Mouse (Mus musculus) thymus, adult 2 months (tissue): Measurements from ENCODE around the gene Col13a1. TPM values are rescaled to one million over a fixed set of nuclear protein-coding genes. Genes with fewer than 3 reads are reported as not detected.
A peak's percentile ranks its signal among the peaks of the same experiment; 100 is the strongest.

Experiments
- DNase-seq: peaks from one replicate; pipeline ENCODE4 v3.0.0; 2021
- H3K27ac ChIP-seq: fragments of 200-500 bp; 2 replicates; pipeline ENCODE4 v1.5.1; 2012; ENCODE audit warnings: low read length, control low read depth; ENCODE audit not compliant: control insufficient read depth, insufficient read depth
- H3K27me3 ChIP-seq: fragments of 200-500 bp; 2 replicates; pipeline ENCODE4 v1.6.1; 2012; ENCODE audit warnings: mild to moderate bottlenecking, low read length, moderate library complexity, mixed read lengths; ENCODE audit not compliant: control insufficient read depth, insufficient read depth
- H3K36me3 ChIP-seq: fragments of 200-500 bp; 2 replicates; pipeline ENCODE4 v1.6.1; 2012; ENCODE audit warnings: mild to moderate bottlenecking, low read length, moderate library complexity; ENCODE audit not compliant: control insufficient read depth, insufficient read depth
- H3K4me1 ChIP-seq: fragments of 200-500 bp; replicated peaks from 2 replicates; pipeline ENCODE4 v1.6.1; 2012; ENCODE audit warnings: low read length; ENCODE audit not compliant: control insufficient read depth, insufficient read depth
- H3K4me3 ChIP-seq: fragments of 200-500 bp; 2 replicates; pipeline ENCODE4 v1.5.1; 2012; ENCODE audit warnings: mild to moderate bottlenecking, low read length, control low read depth, moderate library complexity; ENCODE audit not compliant: control insufficient read depth, insufficient read depth
- CTCF ChIP-seq: fragments of 200-500 bp; IDR thresholded peaks from 2 replicates; pipeline ENCODE4 v1.5.1; 2012; ENCODE audit warnings: mild to moderate bottlenecking, control low read depth, low read length, moderate library complexity, borderline replicate concordance; ENCODE audit not compliant: control insufficient read depth, poor library complexity, insufficient read depth; ENCODE audit errors: extremely low read depth
- POLR2A ChIP-seq: fragments of 200-500 bp; IDR thresholded peaks from 2 replicates; pipeline ENCODE4 v1.6.1; 2012; ENCODE audit warnings: mild to moderate bottlenecking, low read length, control low read depth, moderate library complexity; ENCODE audit not compliant: control insufficient read depth, poor library complexity, insufficient read depth; ENCODE audit errors: extremely low read depth
- WGBS: fragments of 180-500 bp; shearing (Covaris S2); methylation state at CpG from one replicate; pipeline ENCODE4 v1.1.7; 2018; 5-methylcytosine and 5-hydroxymethylcytosine counted together
- polyA plus RNA-seq: library from polyadenylated mRNA; depleted of rRNA; stranded (reverse); fragments of >200 nt; gene quantifications from 2 replicates; pipeline ENCODE4 v1.2.3, GENCODE M21; 2012

Gene Col13a1
- polyA plus RNA-seq, 1 experiment = 0.13 TPM

GRCm38 (mm10) chr10:61909004-61909403 is 69.9 kb downstream of the Col13a1 start:
- no peak overlapping the region for H3K27ac ChIP-seq
- H3K36me3 ChIP-seq = no peaks in the 10 kb centered on the region
- H3K27me3 ChIP-seq = no peaks in the 10 kb centered on the region
- TF ChIP-seq POLR2A (no peak), CTCF (no peak)
- H3K4me1 ChIP-seq = peaks cover 8% of the 10 kb centered on the region
- no peak overlapping the region for H3K4me3 ChIP-seq
- DNase-seq = no peak
- 92% methylated on average over 3 of the region's 3 CpGs for WGBS

DNA sequence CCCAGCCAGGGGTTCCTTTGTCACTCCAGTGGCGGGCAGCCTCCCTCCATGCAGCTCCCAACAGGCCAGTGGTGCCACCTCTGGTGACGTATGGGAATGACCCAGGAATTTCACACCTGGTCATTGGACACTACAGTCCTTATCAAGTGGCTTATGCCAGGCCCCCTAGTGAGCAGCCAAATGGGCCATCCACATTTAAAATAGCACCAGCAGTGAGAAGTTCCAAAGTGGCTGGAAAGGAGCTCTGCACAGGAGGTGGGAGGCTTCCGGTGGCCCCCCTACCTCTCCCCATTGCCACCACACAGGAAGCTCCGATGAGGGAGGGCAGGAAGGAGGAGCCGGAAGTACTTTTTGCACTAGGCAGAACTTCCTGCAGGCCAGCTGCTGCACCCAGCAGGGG is 72.7 kb downstream of the Col13a1 start:
- Histone ChIP-seq H3K27me3 (no peaks in the 10 kb centered on the region), H3K27ac (peak overlapping the region; percentile 6; the same call in 1 of the 2 replicates), H3K36me3 (no peaks in the 10 kb centered on the region), H3K4me1 (peaks cover 8% of the 10 kb centered on the region), H3K4me3 (no peak overlapping the region)
- WGBS = 35% methylated on average over 5 of the region's 5 CpGs
- DNase-seq = peak; percentile 58
- no peak for TF ChIP-seq CTCF
- no peak for TF ChIP-seq POLR2A

- Histone ChIP-seq H3K27me3 (no peaks in the 10 kb centered on the region), H3K4me1 (peaks cover 8% of the 10 kb centered on the region), H3K27ac (no peak overlapping the region), H3K4me3 (no peak overlapping the region), H3K36me3 (no peaks in the 10 kb centered on the region)
- DNase-seq = no peak
- TF ChIP-seq CTCF (no peak), POLR2A (no peak)
- WGBS = 82% methylated on average over 8 of the region's 8 CpGs
Observed at GRCm38 (mm10) chr10:61905308-61905707, 73.6 kb downstream of the Col13a1 start.

DNA sequence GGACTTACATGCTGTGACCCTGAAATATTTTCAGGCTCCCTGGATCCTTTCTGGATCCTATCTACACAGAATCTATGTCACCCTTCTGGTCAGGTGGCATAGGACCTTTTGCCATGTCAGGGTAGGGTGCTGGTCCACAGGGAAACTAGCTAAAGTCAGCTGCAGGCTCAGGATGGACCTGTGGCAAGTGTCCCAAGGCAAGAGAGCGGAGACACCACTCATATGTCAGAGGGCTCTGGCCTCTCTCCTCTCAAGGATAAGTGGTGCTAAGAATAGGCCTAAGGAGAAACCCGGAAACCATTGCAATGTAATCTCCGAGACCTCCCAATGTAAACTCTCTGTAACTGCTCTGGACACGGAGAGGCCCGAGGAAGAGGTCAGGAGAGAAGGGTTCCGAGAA is 80.8 kb downstream of the Col13a1 start:
- Histone ChIP-seq H3K27me3 (no peaks in the 10 kb centered on the region), H3K4me1 (no peaks in the 10 kb centered on the region), H3K4me3 (no peak overlapping the region), H3K36me3 (no peaks in the 10 kb centered on the region), H3K27ac (no peak overlapping the region)
- WGBS = 93% methylated on average over 6 of the region's 6 CpGs
- TF ChIP-seq CTCF (no peak), POLR2A (no peak)
- no peak for DNase-seq

DNA sequence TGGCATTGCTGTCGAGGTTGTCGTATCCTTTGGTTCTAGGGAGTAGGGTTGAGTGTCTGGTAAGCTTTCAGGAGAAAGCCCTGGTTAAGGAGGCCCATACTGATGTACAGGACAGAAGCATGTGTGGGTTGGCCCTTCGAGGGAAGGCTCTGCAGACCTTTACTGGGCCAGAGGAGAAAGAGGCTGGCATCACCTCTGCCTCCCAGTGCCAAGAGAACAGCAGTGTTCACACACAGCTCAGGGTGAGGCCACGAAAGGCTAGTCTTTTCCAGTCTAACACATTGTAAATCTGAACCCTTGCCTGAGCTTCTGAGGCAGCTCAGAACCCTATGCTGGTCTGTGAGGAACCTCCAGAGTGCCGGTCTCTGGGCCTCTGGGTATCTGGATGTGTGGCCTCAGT is 84.3 kb downstream of the Col13a1 start:
- DNase-seq = no peak
- Histone ChIP-seq H3K36me3 (no peaks in the 10 kb centered on the region), H3K4me3 (no peak overlapping the region), H3K4me1 (no peaks in the 10 kb centered on the region), H3K27ac (no peak overlapping the region), H3K27me3 (no peaks in the 10 kb centered on the region)
- 92% methylated on average over 5 of the region's 5 CpGs for WGBS
- no peak for TF ChIP-seq CTCF
- TF ChIP-seq POLR2A = no peak

- H3K27ac ChIP-seq = no peak overlapping the region
- DNase-seq = no peak
- no peak for TF ChIP-seq CTCF
Observed at GRCm38 (mm10) chr10:61891138-61891537, 87.8 kb downstream of the Col13a1 start.

GRCm38 (mm10) chr10:61890294-61890693 is 88.6 kb downstream of the Col13a1 start:
- WGBS = 96% methylated on average over 10 of the region's 10 CpGs
- H3K4me3 ChIP-seq = no peak overlapping the region
- TF ChIP-seq CTCF = no peak
- no peak for TF ChIP-seq POLR2A
- no peaks in the 10 kb centered on the region for H3K36me3 ChIP-seq
- H3K27ac ChIP-seq = no peak overlapping the region
- DNase-seq = no peak
- H3K27me3 ChIP-seq = no peaks in the 10 kb centered on the region
- no peaks in the 10 kb centered on the region for H3K4me1 ChIP-seq

More at GRCm38 (mm10) chr10:61891138-61891537, 87.8 kb downstream of the Col13a1 start:
- Histone ChIP-seq H3K27me3 (no peaks in the 10 kb centered on the region), H3K4me1 (no peaks in the 10 kb centered on the region), H3K4me3 (no peak overlapping the region), H3K36me3 (no peaks in the 10 kb centered on the region)
- 95% methylated on average over 9 of the region's 9 CpGs for WGBS
